Mouse (Mus musculus): ENCODE measurements around the gene Ush2a. TPM values are rescaled to one million over a fixed set of nuclear protein-coding genes. Genes with fewer than 3 reads are reported as not detected.
A peak's percentile ranks its signal among the peaks of the same experiment; 100 is the strongest.

Gene Ush2a
- total and polyA plus RNA-seq, 3 experiments = 0.09 to 0.13 TPM; not detected in 1

DNA sequence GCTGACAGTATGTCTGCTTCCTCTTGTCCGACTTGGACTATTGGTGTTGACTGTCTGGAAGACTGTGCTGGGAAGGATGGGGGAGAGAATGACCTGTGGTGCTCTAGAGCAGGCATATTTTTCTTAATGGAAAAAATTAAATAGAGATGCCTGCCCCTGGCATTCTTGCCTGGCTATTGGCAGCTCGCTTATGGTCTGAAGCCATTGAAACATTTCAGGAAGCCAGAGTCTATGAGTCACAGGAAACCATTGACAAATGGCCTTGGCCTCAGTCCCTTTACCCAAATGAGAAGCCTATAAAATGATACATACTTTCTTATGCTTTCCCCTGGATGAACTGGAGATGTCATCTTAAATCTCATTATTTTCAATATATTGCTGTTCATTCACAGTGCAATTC is 92.9 kb downstream of the Ush2a start:
- no peaks in the 10 kb centered on the region for H3K27me3 ChIP-seq (ENCODE audit: control insufficient read depth, insufficient read depth, low read length)
- DNase-seq = no peak
- 46% methylated on average over 2 of the region's 2 CpGs for WGBS
- no peaks in the 10 kb centered on the region for H3K36me3 ChIP-seq (ENCODE audit: control insufficient read depth, insufficient read depth, low read length)
- TF ChIP-seq POLR2A (IDR thresholded peaks at IDR 0.05; ENCODE audit: insufficient read depth, low read depth, low read length) = no peak
- no peaks in the 10 kb centered on the region for H3K4me1 ChIP-seq (ENCODE audit: control insufficient read depth, insufficient read depth, low read length)
- H3K27ac ChIP-seq = no peak overlapping the region
- no peak overlapping the region for H3K4me3 ChIP-seq
- no peaks in the 10 kb centered on the region for H3K79me2 ChIP-seq (replicated peaks; ENCODE audit: control insufficient read depth, insufficient read depth, low read length)
- no peak overlapping the region for H3K9ac ChIP-seq (ENCODE audit: low read depth, low read length)
- intact Hi-C loops (cut with DNase I) = no loop called here

- DNase-seq = peak; percentile 30 to 46
- Histone ChIP-seq H3K9ac (ENCODE audit: low read depth, low read length) (no peak overlapping the region), H3K27ac (no peak overlapping the region), H3K4me1 (ENCODE audit: control insufficient read depth, insufficient read depth, low read length) (no peaks in the 10 kb centered on the region), H3K36me3 (ENCODE audit: control insufficient read depth, insufficient read depth, low read length) (no peaks in the 10 kb centered on the region), H3K27me3 (ENCODE audit: control insufficient read depth, insufficient read depth, low read length) (no peaks in the 10 kb centered on the region), H3K79me2 (replicated peaks; ENCODE audit: control insufficient read depth, insufficient read depth, low read length) (no peaks in the 10 kb centered on the region), H3K4me3 (no peak overlapping the region)
- TF ChIP-seq POLR2A (IDR thresholded peaks at IDR 0.05; ENCODE audit: insufficient read depth, low read depth, low read length) = no peak
- no peak for TF ChIP-seq CTCF (IDR thresholded peaks at IDR 0.05)
- TF ChIP-seq EP300 (IDR thresholded peaks at IDR 0.05; ENCODE audit: insufficient read depth, low read depth, low read length) = no peak
- intact Hi-C loops (cut with DNase I) = no loop called here
- WGBS = 72% methylated on average over 3 of the region's 3 CpGs
Measured at GRCm38 (mm10) chr1:188363548-188363947, 101.7 kb downstream of the Ush2a start.

DNA sequence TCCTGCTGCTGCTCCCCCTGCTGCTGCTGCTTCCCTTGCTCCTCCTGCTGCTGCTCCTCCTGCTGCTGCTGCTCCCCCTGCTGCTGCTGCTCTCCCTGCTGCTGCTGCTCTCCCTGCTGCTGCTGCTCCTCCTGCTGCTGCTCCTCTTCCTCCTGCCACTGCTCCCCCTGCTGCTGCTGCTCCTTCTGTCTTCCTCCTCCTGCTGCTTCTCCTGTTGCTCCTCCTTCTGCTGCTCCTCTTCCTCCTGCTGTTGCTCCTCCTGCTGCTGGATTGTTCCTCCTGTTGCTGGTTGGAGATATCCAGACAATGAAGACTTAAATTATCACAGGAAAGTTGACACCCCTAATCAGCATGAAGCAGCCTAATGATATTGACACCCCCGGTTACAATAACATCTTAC is 123.4 kb downstream of the Ush2a start:
- WGBS = 27% methylated on average over 1 of the region's 1 CpGs
- Histone ChIP-seq H3K27me3 (ENCODE audit: control insufficient read depth, insufficient read depth, low read length) (no peaks in the 10 kb centered on the region), H3K36me3 (ENCODE audit: control insufficient read depth, insufficient read depth, low read length) (no peaks in the 10 kb centered on the region), H3K27ac (no peak overlapping the region), H3K4me3 (no peak overlapping the region), H3K4me1 (ENCODE audit: control insufficient read depth, insufficient read depth, low read length) (no peaks in the 10 kb centered on the region), H3K79me2 (replicated peaks; ENCODE audit: control insufficient read depth, insufficient read depth, low read length) (no peaks in the 10 kb centered on the region), H3K9ac (ENCODE audit: low read depth, low read length) (no peak overlapping the region)
- no peak for TF ChIP-seq POLR2A (IDR thresholded peaks at IDR 0.05; ENCODE audit: insufficient read depth, low read depth, low read length)
- intact Hi-C loops (cut with DNase I) = no loop called here
- DNase-seq = no peak

GRCm38 (mm10) chr1:188385733-188386261 is 124.0 kb downstream of the Ush2a start:
- Histone ChIP-seq H3K9ac (ENCODE audit: low read depth, low read length) (no peak overlapping the region), H3K27ac (no peak overlapping the region), H3K4me1 (ENCODE audit: control insufficient read depth, insufficient read depth, low read length) (no peaks in the 10 kb centered on the region), H3K79me2 (replicated peaks; ENCODE audit: control insufficient read depth, insufficient read depth, low read length) (no peaks in the 10 kb centered on the region), H3K36me3 (ENCODE audit: control insufficient read depth, insufficient read depth, low read length) (no peaks in the 10 kb centered on the region), H3K4me3 (no peak overlapping the region), H3K27me3 (ENCODE audit: control insufficient read depth, insufficient read depth, low read length) (no peaks in the 10 kb centered on the region)
- TF ChIP-seq EP300 (IDR thresholded peaks at IDR 0.05; ENCODE audit: insufficient read depth, low read depth, low read length) (no peak), POLR2A (IDR thresholded peaks at IDR 0.05; ENCODE audit: insufficient read depth, low read depth, low read length) (no peak), CTCF (IDR thresholded peaks at IDR 0.05) (no peak)
- intact Hi-C loops (cut with DNase I) = no loop called here
- DNase-seq = no peak
- WGBS = 18% methylated on average over 7 of the region's 7 CpGs

DNA sequence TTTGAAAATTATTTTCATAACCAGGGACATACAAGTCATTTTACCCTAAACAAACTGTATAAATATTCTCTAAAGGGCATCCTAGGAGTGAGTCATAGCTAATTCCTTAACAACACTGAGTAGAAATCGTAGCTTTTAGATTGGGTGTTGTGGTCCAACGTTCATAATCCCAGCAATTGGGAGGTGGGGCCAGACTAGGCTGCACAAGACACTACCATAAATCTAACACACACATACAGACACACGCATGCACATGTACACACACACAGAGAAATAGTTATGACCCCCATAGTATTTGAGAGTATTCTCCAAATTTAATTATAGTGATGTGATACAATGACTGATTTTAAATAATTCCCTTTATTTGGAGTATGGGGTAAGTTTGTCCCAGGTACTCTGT is 125.5 kb downstream of the Ush2a start:
- no peaks in the 10 kb centered on the region for H3K36me3 ChIP-seq (ENCODE audit: control insufficient read depth, insufficient read depth, low read length)
- H3K9ac ChIP-seq (ENCODE audit: low read depth, low read length) = no peak overlapping the region
- TF ChIP-seq EP300 (IDR thresholded peaks at IDR 0.05; ENCODE audit: insufficient read depth, low read depth, low read length) (no peak), CTCF (IDR thresholded peaks at IDR 0.05) (no peak), POLR2A (IDR thresholded peaks at IDR 0.05; ENCODE audit: insufficient read depth, low read depth, low read length) (no peak)
- intact Hi-C loops (cut with DNase I) = no loop called here
- H3K27me3 ChIP-seq (ENCODE audit: control insufficient read depth, insufficient read depth, low read length) = no peaks in the 10 kb centered on the region
- H3K27ac ChIP-seq = no peak overlapping the region
- no peaks in the 10 kb centered on the region for H3K4me1 ChIP-seq (ENCODE audit: control insufficient read depth, insufficient read depth, low read length)
- no peak overlapping the region for H3K4me3 ChIP-seq
- WGBS = 77% methylated on average over 3 of the region's 3 CpGs
- DNase-seq = no peak
- H3K79me2 ChIP-seq (replicated peaks; ENCODE audit: control insufficient read depth, insufficient read depth, low read length) = no peaks in the 10 kb centered on the region

GRCm38 (mm10) chr1:188387820-188388471 is 126.1 kb downstream of the Ush2a start:
- no peak for DNase-seq
- intact Hi-C loops (cut with DNase I) = no loop called here
- no peaks in the 10 kb centered on the region for H3K79me2 ChIP-seq (replicated peaks; ENCODE audit: control insufficient read depth, insufficient read depth, low read length)
- H3K36me3 ChIP-seq (ENCODE audit: control insufficient read depth, insufficient read depth, low read length) = no peaks in the 10 kb centered on the region
- TF ChIP-seq POLR2A (IDR thresholded peaks at IDR 0.05; ENCODE audit: insufficient read depth, low read depth, low read length) = no peak
- no peak for TF ChIP-seq CTCF (IDR thresholded peaks at IDR 0.05)
- TF ChIP-seq EP300 (IDR thresholded peaks at IDR 0.05; ENCODE audit: insufficient read depth, low read depth, low read length) = no peak
- H3K27me3 ChIP-seq (ENCODE audit: control insufficient read depth, insufficient read depth, low read length) = no peaks in the 10 kb centered on the region
- H3K27ac ChIP-seq = no peak overlapping the region
- no peak overlapping the region for H3K4me3 ChIP-seq
- no peaks in the 10 kb centered on the region for H3K4me1 ChIP-seq (ENCODE audit: control insufficient read depth, insufficient read depth, low read length)
- H3K9ac ChIP-seq (ENCODE audit: low read depth, low read length) = no peak overlapping the region
- 52% methylated on average over 2 of the region's 2 CpGs for WGBS
